Mouse (Mus musculus) bone marrow macrophage, adult 2 months (primary cell): ENCODE measurements around the gene Tead1. TPM values are rescaled to one million over a fixed set of nuclear protein-coding genes. Genes with fewer than 3 reads are reported as not detected.
"Not testable (repeated sequence)": the region's sequence is repeated elsewhere in the genome, so short reads cannot be mapped to it uniquely, and the experiment has no call there.

Experiments
- H3K27ac ChIP-seq: 2 replicates; pipeline ENCODE4 v1.5.1; 2012; ENCODE audit warnings: low read depth, low read length; ENCODE audit not compliant: insufficient read depth
- H3K4me1 ChIP-seq: 2 replicates; pipeline ENCODE4 v1.6.1; 2012; ENCODE audit warnings: low read length; ENCODE audit not compliant: control insufficient read depth, insufficient read depth
- H3K4me3 ChIP-seq: 2 replicates; pipeline ENCODE4 v1.5.1; 2012; ENCODE audit warnings: mild to moderate bottlenecking, low read length, moderate library complexity; ENCODE audit not compliant: insufficient read depth
- CTCF ChIP-seq: IDR thresholded peaks from 2 replicates; pipeline ENCODE4 v1.5.1; 2012; ENCODE audit warnings: low read depth, mild to moderate bottlenecking, low read length, moderate library complexity
- POLR2A ChIP-seq: IDR thresholded peaks from 2 replicates; pipeline ENCODE4 v1.6.1; 2012; ENCODE audit warnings: mild to moderate bottlenecking, low read depth, low read length, borderline replicate concordance
- polyA plus RNA-seq: library from polyadenylated mRNA; stranded (reverse); fragments of >200 nt; gene quantifications from 2 replicates; pipeline ENCODE4 v1.2.4, GENCODE M21; 2012; ENCODE audit not compliant: missing spikeins, insufficient read depth, insufficient read length

Gene Tead1
- polyA plus RNA-seq, 1 experiment, result 0.67 TPM

DNA sequence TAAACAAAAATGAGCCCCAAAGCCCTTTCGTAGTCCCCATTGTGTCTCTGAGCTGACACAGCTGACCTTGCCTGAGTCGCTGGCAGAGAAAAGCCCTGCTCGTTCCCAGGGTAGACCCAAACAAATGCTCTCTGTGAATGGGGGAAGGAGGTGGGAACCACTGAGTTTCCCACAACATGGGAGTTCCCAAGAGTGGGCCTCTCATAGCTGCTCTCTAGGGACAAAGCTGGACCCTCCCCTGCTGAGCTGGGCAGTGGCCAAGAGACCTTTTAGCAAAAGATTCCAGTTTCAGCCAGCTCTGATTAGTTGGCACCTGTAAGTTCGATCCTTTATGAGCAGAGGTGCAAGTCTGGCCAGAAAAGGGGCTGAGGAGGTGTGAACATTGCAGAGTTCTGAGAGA, 243.7 kb downstream of the Tead1 start:
- Histone ChIP-seq H3K4me1 (no peaks in the 10 kb centered on the region), H3K27ac (no peak overlapping the region), H3K4me3 (no peak overlapping the region)
- TF ChIP-seq CTCF, result no peak
- TF ChIP-seq POLR2A, result no peak

GRCm38 (mm10) chr7:112923712-112924111, 244.6 kb downstream of the Tead1 start:
- TF ChIP-seq POLR2A (no peak), CTCF (no peak)
- Histone ChIP-seq H3K4me1 (no peaks in the 10 kb centered on the region), H3K27ac (no peak overlapping the region), H3K4me3 (no peak overlapping the region)

GRCm38 (mm10) chr7:112930669-112931068, 251.6 kb downstream of the Tead1 start:
- TF ChIP-seq CTCF, result no peak
- TF ChIP-seq POLR2A, result no peak

DNA sequence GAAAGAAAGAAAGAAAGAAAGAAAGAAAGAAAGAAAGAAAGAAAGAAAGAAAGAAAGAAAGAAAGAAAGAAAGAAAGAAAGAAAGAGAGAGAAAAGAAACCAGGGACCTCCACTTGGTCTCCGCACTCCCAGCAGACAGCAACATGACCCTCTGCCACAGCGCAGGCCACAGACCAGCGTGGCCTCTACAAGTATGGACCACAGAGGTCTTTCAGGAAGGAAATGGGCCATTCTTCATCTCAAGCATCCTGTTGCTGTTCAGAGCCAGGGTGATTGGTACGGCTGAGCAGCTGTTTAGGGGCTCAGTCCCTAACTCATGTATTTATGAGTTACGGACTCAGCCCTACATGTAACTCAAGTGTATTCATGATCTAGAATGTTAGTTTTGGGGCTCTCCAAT, 256.8 kb downstream of the Tead1 start:
- not testable (repeated sequence) for H3K27ac ChIP-seq, H3K4me1 ChIP-seq, H3K4me3 ChIP-seq

More at GRCm38 (mm10) chr7:112930669-112931068, 251.6 kb downstream of the Tead1 start:
- Histone ChIP-seq H3K4me3 (no peak overlapping the region), H3K27ac (no peak overlapping the region), H3K4me1 (no peaks in the 10 kb centered on the region)

DNA sequence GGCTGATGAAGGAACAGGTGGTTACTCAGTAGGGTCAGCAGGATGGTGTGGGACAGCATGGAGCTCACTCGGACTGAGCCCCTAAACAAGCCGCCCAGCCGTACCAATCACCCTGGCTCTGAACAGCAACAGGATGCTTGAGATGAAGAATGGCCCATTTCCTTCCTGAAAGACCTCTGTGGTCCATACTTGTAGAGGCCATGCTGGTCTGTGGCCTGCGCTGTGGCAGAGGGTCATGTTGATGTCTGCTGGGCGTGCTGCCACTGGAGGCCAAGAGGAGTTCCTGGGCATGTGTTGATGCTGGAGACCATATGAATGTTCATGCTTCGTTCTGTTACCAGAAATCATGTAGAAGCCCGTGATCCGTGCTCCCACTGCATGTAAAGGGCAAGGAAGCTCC, 258.0 kb downstream of the Tead1 start:
- no peak for TF ChIP-seq CTCF
- no peak for TF ChIP-seq POLR2A
- Histone ChIP-seq H3K4me1 (no peaks in the 10 kb centered on the region), H3K4me3 (no peak overlapping the region), H3K27ac (no peak overlapping the region)

- H3K4me1 ChIP-seq, result no peaks in the 10 kb centered on the region
- H3K4me3 ChIP-seq, result no peak overlapping the region
- no peak overlapping the region for H3K27ac ChIP-seq
- TF ChIP-seq CTCF (no peak), POLR2A (no peak)
Measured at GRCm38 (mm10) chr7:112938959-112939358, 259.8 kb downstream of the Tead1 start.

- no peak for TF ChIP-seq CTCF
- TF ChIP-seq POLR2A, result no peak
Measured at GRCm38 (mm10) chr7:112942567-112942966, 263.4 kb downstream of the Tead1 start.

DNA sequence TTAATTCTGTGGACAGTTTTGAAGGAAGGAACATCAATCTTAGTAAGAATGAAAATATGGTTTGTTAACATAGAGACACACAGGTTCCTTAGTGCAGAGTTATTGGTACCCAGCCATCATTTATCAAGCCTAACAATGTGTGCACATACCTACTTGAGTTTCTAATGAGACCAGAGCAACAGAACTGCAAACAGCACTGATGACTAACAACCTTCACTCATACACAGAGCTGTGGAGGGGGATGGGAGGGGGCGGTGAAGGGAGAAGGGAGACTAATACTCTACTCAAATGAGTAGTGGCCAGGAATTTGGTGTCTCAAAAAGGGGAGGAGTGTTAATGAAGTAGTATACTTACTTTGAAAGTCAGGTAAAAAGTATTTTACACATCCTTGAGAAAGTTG, 263.9 kb downstream of the Tead1 start:
- H3K4me3 ChIP-seq, result no peak overlapping the region
- H3K27ac ChIP-seq, result no peak overlapping the region
- no peak for TF ChIP-seq POLR2A
- TF ChIP-seq CTCF, result no peak
- no peaks in the 10 kb centered on the region for H3K4me1 ChIP-seq

More at GRCm38 (mm10) chr7:112942567-112942966, 263.4 kb downstream of the Tead1 start:
- H3K27ac ChIP-seq, result no peak overlapping the region
- no peak overlapping the region for H3K4me3 ChIP-seq
- no peaks in the 10 kb centered on the region for H3K4me1 ChIP-seq

DNA sequence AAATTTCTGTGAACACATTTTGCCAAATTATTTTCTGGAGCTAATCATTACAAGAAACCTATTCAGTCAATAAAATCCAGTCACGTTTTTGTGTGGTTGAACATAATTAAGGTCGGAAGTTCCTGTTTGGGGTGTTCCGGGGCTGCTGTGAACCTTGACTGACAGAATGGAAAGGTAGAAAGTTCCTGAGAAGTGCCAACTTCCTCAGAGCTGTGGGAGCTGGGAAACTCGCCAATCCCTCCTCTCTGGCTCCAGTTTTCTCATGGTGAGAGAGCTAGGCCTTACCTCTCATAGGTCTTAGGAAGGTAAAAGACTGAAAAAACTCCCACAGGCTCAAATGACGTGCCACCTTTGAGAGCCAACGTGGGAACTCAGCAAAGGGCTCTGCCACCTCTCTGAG, 267.6 kb downstream of the Tead1 start:
- H3K4me3 ChIP-seq, result no peak overlapping the region
- H3K27ac ChIP-seq, result no peak overlapping the region
- TF ChIP-seq POLR2A (no peak), CTCF (no peak)
- H3K4me1 ChIP-seq, result no peaks in the 10 kb centered on the region

DNA sequence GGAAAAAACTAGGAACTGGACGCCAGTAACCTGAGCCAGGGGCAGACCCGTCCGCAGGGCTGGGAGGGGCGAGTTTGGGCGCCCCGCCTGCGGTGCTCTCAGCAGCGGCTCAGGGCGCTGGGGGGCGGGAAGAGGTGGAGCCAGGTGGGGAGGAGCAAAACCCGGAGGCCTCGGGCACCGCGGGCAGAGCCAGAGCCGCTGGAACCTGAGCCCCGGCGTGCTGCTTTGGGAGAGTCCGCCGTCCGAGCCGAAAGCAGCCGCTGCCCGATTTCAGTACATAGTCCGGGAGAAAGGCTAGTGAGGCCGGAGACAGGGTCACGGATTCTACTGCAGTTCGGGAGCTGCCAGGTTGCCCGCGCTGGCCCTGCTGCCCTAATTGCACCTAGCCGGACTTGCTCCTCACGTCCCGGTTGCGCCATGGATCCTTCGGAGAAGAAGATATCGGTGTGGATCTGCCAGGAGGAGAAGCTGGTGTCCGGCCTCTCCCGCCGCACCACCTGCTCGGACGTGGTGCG, 274.7 kb downstream of the Tead1 start, which contains the start of gene Rassf10:
Gene Rassf10, plus strand, starts transcription at position 186 of the 515 bp plus-strand sequence.
- Histone ChIP-seq H3K4me1 (no peaks in the 10 kb centered on the region), H3K27ac (no peak within 1 kb of the TSS), H3K4me3 (no peak within 1 kb of the TSS)
- TF ChIP-seq CTCF (no peak), POLR2A (no peak)

GRCm38 (mm10) chr7:112954351-112955102, 275.4 kb downstream of the Tead1 start:
- H3K4me3 ChIP-seq, result no peak overlapping the region
- no peaks in the 10 kb centered on the region for H3K4me1 ChIP-seq
- no peak for TF ChIP-seq POLR2A
- no peak for TF ChIP-seq CTCF
- H3K27ac ChIP-seq, result no peak overlapping the region
